Mouse (Mus musculus) E14TG2a.4 (cell line): ENCODE measurements around the gene Ttc25.

ENCODE experiments used
- CTCF ChIP-seq: conservative IDR thresholded peaks from 2 replicates; pipeline ENCODE4 v1.5.1; 2014; ENCODE audit warnings: low read length
- NANOG ChIP-seq: IDR thresholded peaks from 2 replicates; pipeline ENCODE4 v1.6.1; 2014; ENCODE audit warnings: borderline replicate concordance, low read length, mixed read lengths
- POU5F1 ChIP-seq: IDR thresholded peaks from 2 replicates; pipeline ENCODE4 v1.6.1; 2014; ENCODE audit warnings: low read length, borderline replicate concordance

DNA sequence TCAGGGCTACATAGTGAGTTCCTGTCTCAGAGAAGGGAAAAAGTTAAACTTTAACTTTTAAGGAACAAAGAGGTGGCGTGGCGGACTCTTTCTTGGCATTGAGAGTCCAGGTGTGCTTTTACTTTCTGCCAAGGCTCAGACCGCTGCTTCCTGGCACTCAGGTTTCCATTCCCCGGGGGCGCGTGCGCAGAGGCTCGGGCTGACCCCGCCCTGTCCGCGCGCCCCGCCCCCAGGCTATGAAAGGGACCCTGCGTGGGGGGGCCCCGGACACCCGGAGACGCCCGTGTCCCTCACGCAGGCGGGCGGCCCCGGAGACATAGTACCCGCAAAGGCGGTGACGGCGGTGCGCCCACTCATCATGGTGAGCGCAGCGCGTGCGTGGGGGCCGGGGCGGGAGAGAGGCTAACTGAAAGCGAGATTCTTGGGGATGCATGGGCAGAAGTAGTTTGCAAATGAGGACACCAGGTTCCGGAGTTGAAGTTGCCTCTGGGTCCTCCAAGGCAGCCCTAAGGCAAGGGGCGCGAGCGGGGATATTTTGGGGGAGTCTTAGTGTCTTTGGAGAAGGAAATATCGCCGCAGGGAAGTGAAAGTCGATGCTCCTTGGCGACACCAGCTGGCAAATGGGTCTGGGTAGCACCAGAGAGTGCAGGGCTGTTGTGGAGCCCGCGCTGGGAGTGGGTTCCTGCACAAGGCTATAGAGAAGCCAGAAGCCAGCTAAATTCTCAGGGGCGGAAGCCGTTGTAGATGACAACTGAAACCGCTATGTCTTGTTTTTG is 29.5 kb downstream of the Ttc25 start, which contains the start of gene Cnp:
- TF ChIP-seq CTCF (no peak), POU5F1 (no peak), NANOG (no peak)
